Mouse (Mus musculus) urinary bladder, postnatal 14 days (tissue): ENCODE results near the gene Card14.

ENCODE experiments used
- DNase-seq: peaks from one replicate; pipeline ENCODE4 v3.0.0; 2021; ENCODE audit warnings: low spot score

Gene Card14

DNA sequence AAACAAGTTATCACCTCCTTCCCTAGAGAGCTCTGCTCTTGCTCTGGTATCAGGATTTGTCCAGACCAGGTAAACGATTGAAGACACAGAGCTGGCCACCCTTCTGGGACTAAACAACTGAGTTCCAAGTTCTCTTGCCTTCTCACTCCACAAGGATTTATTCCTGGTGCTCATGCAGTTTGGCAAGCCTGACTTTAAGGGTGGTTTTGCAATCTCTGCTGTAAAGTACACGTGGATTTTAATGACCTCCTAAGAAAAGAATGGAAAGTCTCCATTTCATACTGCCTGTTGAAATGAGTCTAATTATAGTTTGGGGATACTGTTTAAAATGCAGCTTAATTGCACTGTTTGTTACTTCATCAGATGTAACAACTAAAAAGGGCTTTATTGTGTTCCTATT, 6.6 kb upstream of the Card14 start:
- no peak for DNase-seq

DNA sequence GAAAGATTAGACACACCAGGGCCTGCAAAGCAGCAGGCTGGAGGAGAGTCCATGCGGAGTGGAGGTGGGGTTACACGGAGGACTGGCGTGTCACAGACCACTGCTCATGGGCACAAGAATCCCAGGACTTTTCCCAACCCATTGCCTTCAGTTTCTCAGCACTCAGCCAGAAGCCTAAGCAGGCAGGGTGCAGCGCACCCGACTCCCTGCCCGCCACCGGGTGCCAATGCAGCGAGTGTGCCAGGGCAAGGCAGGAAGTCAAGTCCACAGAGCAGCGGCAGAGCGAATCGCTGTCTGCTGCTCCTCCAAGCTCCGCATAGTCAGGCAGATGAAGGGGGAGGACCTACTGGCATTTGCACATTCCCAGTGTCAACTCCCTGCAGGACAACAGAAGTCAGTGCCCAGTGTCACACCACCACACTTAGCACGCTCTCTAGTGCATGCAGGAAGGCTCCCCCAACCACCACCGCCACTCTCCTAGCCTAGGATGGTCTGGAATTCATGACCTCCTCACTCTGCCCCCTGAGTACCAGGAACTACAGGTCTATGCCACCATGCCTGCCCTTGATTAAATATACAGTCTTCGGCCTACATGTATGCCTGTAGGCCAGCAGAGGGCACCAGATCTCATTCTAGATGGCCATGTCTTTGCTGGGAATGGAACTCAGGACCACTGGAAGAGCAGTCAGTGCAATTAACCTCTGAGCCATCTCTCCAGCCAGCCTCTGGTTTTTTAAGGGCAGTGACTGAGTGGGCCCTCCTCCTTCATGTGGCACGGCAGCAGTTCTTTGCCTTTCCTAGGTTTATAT, 2.5 kb upstream of the Card14 start:
- peak; percentile 53 for DNase-seq

DNA sequence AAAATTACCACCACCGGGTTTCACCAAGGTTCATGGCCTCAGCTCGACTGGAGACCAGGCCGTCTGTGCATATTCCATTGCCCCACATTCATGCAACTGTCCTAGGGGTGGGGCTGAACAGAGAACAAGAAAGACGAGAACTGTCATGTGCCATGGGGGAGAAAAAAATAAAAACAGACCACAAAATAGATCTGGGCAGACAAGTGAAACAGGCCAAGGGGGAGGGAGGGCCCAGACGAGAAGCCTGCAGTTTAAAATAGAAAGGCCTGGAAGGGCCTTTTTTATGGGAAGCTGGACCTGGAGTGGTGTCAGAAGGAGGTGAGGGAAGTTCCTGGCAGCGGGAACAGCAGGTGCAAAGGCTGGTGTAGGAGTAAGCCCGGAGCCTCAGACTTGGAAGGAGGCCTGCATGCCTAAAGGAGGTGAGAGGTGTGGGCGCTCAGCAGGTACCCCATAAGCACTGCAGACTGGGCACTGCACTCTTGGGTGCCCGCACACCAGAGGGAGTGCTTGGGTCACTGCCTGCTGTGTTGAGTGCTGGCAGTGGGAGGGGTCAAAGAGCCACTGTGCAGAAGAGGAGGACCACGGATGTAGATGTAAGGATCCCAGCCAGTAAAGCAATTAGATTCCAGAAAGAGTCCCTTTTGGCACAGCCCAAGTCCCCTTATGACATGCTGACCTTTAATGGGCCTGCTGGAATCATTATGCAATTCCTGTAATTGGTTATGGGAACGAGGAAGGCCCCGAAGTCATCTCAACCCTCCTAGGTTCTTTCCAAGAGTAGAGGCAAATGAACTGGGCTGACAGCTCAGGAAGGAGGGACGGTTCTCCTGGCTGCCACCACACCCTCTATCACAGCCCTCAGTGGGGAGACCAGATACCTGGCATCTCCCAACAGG, 558 bp upstream of the Card14 start:
- DNase-seq, result no peak

DNA sequence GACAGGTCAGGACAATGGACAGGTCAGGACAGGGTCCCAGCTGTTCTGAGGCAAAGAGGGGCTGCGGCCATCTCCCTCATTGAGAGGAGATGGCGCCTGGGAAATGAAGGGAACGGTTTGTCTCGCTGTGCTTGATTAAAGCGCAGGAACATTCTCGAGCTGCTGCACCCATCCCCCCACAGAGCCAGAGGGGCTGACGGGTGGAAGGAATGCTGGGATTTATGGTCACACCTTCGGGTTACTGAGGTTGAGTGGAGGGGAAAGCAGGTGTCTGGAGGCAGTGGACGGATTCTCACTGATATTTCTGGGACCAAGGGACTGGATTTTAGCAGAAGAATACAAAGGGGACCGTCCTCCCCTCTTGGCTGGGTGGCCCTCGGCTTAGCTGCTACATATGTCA, 348 bp downstream of the Card14 start:
- DNase-seq, result no peak

DNA sequence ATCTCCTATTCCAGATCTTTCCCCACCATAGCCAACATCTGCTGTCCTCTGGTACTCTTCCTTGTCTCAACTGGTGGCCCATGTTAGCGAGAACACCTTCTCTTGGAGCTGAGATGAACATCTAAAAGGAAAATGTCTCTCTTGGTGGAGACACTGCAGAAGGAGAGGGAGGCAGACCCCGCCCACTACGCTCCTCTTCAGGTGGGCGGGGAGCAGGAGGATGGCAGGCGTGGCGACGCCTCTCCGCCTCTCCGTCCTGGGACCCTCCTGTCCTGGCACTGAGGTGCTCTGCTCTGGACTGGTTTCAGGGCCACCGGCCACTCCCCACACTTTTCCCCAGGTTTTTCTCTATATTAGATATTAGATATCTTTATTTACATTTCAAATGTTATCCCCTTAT, 3.1 kb downstream of the Card14 start:
- no peak for DNase-seq

DNA sequence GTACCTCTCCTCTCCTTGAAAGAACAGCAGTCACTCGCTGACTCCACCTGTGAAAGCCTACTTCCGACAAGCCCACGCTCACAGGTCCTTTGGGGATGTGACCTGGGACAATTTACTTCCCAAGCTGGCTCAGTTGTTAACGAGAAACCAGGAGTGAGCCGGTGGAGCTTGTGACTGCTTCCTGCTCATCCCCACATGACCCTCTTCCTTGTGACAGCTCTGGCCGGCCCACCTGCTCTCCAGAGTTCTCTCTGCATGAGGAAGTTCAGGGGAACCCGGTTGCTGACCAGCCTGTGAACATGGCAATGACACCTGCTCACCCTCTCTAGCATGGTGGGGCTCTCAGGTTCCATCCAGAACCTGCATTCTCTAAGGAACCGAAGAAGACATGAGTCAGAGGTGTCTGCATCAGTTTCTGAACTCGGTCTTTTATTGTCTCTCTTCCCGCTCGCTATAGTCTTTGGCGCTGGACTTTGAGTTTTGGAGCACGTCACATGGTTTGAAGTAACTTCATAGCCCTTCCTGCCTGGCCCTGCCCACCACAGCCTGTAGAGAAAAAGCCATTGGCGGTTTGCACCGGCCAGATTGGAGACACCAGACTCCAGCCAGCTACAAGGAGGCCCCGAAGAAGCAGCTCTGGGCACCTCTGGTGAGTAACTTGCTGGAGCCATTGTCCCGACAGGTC, 6.8 kb downstream of the Card14 start:
- no peak for DNase-seq

DNA sequence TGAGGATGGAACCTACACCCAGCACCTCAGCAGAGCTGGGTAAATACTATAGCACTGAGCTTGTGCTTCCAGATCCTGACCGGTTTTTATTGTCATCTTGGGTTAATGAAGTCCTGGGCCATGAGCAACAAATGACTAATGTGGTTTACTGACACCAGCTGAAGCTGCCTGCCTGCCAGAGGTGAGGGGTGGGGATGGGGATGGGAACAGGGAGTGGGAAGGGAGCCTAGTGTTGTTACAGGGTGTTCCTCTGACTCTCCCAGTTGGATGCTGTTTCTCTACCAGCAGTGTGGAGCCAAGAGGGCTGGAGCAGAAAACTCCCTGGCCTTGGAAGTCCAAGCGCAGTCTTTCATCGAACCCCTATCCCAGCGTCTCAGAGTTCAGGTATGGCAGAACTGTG, 9.2 kb downstream of the Card14 start:
- peak; percentile 46 for DNase-seq

DNA sequence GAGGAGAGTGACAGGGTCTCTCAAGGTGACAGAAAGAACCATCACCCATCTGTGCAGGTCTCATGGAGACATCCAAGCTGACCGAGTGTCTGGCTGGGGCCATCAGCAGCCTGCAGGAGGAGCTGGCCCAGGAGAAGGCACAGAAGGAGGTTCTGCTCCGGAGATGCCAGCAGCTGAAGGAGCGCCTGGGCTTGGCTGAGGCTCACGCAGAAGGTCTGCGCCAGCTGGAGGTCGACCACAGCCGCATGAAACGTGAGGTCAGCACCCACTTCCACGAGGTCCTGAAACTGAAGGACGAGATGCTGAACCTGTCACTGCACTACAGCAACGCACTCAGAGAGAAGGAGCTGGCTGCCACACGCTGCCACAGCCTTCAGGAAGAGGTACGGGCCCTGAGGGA, 15.0 kb downstream of the Card14 start:
- no peak for DNase-seq

DNA sequence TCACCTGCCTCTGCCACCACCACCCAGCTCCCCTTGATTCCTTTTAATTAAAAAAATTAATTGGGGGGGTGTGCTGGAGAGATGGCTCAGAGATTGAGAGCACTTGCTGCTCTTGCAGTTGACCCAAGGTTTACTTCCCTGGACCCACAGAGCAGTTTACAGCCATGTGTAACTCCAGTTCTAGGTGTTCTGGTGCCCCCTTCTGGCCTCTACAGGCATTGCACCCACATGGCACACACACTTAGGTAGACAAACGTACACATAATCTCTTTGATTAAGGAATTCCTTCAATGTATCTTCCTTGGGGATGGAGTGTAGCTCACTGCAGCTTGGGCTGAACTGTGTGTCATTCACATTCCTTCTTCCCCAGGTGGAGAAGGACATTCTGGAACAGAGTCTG, 17.5 kb downstream of the Card14 start:
- no peak for DNase-seq

DNA sequence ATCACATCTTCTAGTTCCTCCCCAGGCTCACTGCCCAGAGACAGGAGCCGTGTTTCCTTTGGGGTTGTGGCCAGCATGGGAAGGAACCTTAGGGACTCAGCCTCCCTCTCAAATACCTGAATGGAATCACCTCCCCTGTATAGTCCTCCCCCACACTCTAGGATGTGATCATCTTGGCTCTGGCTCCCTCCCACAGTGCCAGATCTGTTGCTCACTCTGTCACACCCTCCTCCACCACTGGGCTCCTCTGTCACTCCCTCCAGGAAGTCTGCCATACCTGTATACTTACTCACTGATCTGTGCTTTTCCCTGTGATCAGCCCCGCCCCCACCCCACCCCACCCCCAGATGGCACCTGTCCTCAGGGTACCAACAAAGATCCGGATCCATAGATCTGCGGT, 23.0 kb downstream of the Card14 start:
- DNase-seq, result no peak

DNA sequence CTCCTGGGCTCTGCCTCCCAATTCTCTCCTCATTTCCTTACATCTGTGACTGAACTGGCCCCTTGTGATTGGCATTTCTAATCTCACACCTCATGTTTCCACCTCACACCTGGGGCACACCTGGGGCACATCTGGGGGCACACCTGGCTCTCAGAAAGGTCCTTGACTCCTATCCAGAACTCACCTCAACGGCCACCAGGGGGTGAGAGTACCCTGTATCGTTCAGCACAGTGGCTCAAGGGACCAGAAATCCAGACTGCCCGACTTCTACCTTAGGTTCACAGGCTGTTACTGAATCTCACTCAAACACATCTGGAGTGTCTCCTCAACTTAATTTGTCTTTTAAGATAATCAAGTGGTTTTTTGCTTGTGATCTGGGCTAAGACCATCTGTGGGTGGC, 24.4 kb downstream of the Card14 start:
- DNase-seq, result no peak

DNA sequence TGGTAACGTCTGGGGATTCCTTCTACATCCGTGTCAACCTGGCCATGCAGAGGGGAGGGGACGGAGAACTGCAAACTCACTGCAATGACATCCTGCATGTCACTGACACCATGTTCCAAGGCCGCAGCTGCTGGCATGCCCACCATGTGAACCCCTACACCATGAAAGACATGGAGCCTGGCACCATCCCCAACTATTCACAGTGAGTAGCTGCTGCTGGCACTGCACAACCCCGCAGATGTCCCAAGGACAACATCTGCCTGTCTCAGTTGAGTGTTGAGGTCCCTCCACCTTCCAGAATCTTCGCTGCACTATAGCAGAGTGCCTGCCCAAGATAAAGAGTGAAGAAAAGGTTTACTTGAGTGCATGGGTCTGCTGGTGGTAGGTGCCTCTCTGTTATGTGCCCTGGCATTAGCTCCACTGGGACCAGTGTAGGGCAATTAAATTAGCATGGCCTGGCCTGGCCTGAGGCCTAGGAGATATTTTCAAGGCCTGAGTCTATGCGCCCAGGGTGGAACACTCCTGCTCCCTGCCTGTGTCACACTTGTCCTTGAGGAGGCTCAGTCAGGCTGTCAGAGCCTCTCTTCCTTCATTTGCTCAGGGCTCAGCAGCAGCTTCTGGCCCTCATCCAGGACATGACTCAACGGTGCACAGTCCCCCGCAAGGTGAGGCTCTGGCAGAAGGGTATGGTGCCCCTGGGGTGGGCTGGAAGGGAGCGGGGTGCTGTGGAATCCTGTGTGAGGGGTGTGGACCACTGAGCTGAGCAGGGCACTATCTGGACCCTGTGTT, 30.9 kb downstream of the Card14 start:
- DNase-seq, result no peak

DNA sequence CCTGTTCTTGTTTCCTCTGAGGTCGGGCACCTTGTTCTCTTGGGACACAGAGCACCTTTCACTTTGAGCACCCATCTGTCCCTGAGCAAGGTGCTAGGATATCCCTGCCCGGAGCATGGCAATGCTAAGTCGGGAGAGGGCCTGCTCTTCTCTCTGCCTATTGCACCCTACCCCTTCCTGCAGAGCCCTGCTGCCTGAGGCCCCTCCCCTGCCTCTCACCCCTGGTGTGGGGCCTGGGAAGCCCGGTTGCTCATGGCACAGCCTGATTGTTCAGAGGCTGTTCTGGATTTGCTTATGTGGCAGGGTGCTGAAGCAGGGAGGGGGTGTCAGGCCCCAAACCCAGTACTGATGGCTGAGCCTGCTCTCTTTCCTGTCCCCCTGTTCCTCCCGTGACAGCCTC, 31.6 kb downstream of the Card14 start:
- DNase-seq, result no peak

DNA sequence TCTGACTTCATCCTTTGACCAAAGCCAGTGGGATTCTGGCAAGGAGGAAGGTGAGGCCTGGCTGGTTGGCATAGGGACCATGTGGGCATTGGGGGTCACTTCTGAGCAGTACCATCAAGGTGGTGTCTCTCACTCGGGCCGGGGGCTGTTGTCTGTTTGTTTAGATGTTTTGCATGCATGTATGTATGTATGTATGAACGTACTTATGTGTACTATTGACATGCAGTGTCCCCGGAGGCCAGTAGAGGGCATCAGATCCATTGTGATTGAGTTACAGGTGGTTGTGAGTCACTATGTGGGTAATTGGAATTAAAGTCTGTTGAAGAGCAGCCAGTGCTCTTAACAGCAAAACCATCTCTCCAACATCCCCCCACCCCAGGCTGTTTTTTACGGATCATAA, 32.1 kb downstream of the Card14 start:
- DNase-seq, result peak; percentile 78

DNA sequence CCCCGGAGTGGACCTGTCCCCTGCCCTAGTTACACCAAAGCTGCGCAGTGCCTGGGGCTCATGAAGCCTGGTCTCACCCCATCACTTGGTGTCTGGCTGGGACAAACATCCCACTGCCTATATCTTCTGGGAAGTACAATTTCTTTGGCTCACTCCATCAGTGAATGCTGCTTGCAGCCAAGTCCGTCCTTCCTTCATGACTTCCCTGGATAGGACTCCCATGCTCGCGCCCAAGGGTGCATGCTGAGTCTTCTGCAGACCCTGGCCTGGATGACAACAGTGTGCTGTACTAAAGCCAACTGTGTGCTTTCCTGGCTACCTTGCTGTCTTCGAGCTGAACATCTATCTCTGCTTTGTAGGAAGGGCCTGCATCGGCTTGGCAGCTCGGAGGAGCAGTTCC, 36.6 kb downstream of the Card14 start:
- DNase-seq, result no peak

DNA sequence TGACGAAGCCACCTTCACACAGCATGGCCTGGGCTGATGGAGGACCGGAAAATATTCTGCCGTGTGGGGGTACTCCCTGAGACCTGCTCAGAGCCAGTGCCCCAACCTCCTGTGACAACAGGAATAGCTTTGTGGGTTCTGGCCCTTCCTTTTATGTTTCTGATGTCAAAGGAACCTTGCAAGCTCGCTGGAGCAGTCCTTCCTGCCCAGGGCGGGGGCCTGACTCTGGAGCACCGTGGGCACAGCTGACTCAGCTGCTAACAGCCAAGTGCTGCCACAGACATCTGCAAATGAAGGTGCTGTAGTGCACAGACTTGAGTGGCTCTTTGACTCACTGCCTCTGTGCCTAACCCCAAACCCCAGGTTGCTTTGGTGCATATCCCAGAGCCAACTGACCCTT, 37.3 kb downstream of the Card14 start:
- DNase-seq, result no peak

DNA sequence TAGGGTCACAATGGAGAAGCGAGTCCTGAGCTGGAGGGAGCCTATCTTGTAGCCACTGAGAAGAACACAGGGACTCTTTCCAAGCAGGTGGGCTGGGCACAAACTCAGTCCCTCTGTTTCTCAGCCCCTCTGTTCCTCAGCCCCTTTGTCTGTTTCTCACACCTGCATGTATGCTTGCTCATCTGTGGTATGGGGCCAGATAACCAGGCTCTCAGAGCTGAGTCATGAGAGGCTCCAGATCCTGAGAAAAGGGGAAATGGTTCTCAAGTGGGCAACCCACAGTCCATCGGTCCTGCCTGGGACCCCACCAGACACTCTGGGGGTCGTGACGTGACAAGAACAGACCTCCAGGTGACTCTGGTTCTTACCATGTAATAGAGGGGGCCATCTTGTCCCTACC, 39.6 kb downstream of the Card14 start:
- no peak for DNase-seq

DNA sequence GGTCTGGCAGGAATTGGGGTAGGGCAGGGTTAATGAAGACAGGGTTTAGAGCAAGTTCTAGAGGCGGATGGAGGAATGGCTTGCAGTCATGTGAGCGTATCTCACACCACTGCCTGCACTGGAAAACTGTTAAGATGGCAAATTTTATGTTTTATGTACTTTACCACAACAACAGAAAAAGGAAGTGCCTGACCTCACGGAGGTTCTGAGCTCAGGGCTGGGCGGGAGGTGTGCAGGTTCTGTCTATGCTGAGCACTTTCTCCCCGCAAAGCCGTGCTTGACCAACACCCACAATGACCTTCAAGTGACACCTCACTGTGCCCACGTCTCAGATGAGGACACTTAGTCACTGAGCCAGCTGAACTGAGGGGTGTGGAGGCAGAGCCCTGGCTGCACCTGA, 44.5 kb downstream of the Card14 start:
- no peak for DNase-seq

DNA sequence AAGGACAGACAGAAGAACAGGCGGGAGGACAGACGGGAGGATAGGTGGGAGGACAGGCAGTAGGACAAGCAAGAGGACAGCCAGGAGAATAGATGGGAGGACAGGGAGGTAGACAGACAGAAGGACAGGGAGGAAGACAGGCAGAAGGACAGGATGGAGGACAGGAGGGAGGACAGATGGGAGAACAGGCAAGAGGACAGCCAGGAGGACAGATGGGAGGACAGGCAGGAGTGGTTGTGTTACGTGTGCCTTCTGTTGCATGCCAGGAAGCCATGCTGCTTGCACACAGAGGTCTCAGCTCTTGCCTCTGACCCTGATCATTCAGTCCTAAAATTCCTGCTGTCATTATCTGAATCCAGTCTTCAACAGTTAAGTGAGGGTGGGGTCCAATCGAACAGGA, 46.4 kb downstream of the Card14 start:
- DNase-seq, result no peak

DNA sequence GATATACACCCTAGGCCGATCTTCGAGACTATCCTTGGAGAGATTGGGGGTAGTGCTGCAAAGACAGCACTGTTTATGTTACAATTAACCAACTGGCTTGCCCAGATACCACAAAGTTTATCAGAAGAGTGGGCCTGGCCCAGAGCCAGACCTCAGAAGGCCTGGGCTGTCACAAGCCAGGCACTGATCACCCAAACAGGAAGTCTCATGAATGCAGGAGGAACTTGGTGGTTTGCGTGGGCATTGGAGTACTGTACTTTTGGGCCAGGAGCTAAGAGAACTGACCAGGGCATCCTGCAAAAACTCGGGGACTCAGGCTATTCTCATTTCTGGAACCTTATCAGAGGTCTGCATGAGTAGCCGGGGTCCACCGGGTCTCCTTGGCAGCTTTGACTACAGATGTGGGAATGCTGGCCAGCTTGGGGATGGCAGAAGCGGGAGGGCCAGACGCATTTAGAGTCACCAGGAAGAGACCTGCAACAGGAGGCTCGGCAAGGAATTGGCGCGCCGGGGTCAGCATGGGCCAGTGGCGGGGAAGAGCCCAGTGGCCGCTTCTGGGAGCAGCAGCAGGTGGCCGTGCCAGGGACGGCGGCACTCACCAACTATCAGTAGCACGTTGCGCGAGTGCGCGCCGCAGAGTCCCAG, 47.4 kb downstream of the Card14 start:
- peak; percentile 57 for DNase-seq
